Mouse (Mus musculus) neutrophil, adult 5-6 weeks (primary cell): ENCODE data around the gene Nkx2-3. TPM values are rescaled to one million over a fixed set of nuclear protein-coding genes. Genes with fewer than 3 reads are reported as not detected.

Source experiments
- ATAC-seq: fragments of 151-379, 151-347 bp; 2 replicates; pipeline ENCODE4 v1.8.0; 2017; ENCODE audit warnings: mild to moderate bottlenecking, moderate TSS enrichment; ENCODE audit not compliant: insufficient number of reproducible peaks, poor library complexity, low FRiP score, severe bottlenecking; ENCODE audit errors: extremely low read depth
- total RNA-seq: library from RNA; stranded (forward); fragments of 200-1000 nt; gene quantifications from 2 replicates; pipeline ENCODE4 v1.2.3, GENCODE M21; 2017

Gene Nkx2-3
- not detected in 2 replicates for total RNA-seq

DNA sequence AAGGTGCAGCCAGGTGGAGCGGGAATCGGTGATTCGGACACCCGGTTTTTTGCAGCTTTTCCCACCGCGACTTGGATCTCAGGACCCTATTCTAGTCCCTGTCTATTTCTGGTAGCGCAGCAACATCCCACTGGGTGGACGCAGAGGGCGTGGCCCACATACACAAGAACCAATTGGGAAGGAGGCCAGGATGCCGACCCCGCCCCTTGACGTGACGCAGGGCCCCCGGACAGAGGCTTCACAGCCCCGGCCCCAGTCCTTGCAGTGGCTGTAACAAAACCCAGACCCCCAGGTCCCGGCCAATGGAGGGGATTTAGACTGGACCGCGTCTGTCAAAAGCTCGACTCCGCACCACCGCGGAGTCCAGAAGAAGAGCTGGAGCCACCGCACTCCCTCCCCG, at the start of gene Nkx2-3:
Nkx2-3 (plus strand) TSS at position 275 of the 400 bp plus-strand sequence.
- no peak for ATAC-seq

DNA sequence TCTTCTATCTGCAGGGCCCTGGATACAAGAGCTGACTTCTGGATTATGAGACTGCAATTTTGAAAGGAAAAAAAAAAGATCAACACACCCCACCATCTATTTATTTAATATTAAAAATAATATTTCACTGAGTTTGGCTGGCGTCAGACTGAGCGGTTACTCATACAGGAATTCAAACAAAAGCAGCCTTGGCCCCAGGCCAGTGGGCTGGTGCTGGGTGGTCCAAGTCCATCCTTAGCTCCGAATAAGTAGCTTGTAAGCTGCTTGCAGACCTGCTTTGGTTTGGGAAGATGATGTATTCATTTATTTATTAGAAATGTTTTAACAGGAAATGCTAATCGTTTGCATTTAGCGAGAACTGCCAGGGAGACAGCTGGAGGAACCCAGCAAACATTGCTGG, 49.0 kb upstream of the Nkx2-3 start:
- ATAC-seq, result no peak

DNA sequence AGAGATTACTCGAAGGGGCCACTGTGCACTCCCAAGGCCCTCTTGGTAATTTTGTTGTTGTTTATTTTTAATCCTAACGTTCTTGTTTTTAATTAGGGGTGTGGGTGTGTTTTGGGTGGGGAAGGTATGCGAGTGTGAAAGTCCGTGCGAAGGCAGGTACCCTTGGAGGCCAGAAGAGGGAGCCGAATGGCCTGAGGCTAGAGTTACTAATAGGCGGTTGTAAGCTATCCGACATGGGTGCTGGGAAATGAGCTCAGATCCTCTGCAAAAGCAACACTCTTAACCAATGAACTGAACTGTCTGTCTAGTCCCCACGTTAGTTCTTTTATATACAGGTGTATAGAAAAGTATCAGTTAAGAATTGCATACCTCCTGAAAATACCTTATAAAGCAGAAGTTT, 43.8 kb upstream of the Nkx2-3 start:
- ATAC-seq, result no peak

DNA sequence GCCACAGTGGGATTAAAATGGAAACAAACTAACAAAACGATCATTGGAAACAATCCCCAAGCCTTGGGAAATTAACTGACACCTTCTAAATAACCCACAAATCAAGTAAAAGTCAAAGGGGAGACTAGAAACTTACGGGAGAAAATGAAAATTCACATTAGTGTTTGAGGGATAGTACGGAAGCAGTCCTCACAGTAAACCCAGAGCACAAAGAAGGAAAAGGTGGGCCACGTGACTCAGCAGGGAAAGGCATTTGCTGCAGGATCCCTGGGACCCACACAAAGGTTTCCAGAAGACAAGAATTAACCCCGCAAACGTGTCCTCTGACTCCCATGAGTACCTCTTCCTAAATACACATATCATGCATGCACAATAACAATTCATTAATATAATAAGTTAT, 43.0 kb upstream of the Nkx2-3 start:
- ATAC-seq, result no peak

DNA sequence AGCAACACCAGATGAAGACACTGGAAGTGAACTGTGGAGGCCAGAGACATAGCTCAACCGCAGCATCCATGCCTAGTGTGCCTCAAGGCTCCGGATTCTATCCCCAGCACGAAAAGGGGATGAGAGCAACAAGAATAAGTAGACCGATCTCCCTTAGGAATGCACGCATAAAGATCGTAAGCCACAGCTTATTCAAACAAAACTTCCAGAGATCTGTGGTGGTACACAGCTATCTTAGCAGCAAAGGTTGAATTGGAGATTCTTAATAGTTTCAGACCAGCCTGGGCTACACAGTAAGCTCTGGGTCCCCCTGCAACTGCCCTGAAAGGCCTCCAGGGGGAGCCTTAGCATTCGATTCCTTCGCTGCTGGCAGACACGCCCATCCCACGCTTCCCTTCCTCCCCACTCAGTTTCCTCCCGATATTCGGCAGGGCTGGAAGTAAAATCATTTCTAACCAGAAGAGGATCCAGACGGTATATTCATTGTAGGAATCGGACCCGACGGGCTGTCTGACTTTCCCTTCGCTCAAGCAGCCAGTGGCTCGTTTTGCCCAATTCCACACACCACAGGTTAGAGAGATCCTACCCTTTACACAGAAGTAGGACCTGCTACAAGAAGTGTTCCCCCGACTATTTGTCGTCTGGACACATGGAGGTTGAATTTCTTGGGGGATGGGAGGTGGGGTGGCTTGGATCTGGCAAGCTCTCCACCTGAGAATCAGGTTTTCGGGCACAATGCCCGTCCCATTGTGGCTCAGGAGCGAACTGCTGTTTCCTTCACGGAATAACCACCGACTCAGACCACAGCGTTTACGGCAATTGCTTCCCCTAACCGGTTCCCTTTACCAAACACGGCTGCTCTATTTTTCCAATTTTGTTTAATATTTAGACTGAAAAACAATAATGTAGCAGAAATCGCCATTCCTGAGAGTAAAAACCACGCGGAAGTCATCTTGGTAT, 41.0 kb upstream of the Nkx2-3 start:
- ATAC-seq, result peak; percentile 77

DNA sequence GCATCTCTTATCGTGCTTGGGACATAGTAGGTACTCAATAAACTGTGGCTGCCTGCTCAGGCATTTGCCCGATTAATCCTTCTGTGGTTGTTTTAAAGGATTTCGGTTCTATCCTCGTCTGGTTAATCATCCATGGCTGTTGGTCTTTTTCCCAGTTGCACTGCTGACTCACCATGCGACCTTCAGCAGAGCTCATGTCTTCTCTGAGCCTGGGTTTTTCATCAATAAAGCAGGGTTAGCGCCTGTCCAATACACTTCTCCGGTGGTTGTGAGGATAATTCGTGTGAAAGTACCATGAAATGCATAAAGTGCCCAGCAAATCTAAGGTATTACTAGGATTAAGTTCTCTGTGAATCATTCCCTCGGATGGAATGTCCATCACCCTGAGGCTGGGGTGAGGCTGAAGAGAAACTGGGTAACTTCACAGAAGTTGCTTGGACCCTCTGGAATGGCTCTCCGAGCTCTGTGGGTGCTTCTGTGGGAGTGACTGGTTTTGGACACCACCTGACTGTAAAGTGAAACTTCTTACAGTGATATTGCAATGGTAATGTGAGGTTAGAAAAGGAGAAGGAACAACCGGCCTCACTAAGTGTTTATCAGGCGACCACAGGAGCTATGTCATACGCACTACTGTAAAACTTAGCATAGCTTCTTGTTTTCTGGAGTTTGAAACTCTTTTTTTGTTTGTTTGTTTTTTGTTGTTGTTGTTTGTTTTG, 32.9 kb upstream of the Nkx2-3 start:
- no peak for ATAC-seq

DNA sequence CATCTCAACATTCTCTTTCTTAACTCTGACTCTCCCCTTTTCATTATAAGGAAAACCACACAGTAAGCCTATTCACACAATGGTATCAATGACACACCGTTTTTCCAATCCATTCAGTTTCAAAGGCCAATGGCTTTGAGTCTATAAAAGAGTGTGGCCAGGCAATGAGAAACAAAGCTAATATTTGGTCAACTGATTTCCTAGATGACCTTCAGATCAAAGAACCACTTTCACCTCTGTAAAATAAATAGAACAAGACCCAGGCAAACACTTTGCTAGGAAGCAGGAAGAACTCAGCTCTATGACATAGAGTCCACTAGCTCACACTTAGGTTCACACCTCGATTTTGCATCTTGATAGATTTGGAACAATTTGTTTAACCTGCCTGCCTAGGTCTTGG, 30.9 kb upstream of the Nkx2-3 start:
- ATAC-seq, result no peak

DNA sequence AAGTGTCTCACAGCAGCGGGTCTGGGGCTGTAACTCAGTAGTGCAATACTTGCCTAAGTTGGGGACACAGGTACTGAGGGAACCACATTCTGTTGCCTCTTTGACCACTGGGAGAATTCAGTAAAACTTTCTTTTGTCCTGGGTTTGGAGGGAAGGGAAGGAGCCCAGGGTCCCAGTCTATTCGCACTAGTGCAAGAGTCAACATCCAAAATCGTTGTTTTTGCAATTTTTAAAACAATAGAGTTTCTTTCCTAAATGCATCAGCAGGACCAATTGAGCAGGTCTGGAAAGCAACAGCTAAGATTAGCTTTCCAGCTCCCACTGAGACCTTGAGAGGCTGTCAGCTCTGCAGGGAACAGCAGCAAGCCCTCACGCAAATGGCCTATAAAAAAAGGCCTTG, 28.9 kb upstream of the Nkx2-3 start:
- ATAC-seq, result no peak

DNA sequence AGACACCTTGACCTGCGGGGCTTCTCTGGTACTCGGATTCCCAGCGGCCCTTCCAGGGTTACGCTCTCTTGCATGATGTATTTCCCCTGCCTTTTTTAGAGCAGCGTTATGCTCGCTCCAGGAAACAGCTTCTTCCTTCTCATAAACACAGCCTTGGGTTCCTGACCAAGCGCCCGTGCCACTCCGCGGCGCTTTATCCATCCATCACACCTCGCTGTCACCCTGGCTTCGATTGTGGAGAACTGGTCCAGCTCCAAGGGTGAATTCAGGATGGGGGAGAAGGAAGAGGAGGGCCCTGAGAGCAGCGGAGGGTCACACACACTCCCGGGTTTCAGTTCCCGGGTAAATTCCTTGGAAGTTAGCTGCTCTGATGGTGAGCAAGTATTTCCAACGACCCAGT, 28.5 kb upstream of the Nkx2-3 start:
- ATAC-seq, result no peak

DNA sequence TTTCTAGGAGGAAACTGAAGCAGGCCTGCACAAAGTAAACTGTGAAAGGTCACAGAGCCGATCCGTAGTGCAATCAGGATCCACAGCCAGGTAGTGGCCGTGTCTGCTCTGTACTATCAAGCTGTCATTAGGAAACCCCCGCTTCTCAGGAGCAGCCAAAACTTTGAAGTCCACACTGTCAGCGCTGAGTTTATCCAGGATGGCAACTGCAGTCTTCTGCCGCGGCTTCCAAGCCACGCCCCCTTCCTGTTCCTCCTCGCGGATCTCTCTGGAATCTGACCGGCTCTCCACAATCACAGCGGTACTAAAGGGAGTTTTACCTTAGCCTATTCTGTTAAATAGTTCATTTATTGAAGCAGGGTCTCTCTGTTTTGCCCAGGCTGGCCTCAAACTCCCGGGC, 27.3 kb upstream of the Nkx2-3 start:
- ATAC-seq, result no peak

DNA sequence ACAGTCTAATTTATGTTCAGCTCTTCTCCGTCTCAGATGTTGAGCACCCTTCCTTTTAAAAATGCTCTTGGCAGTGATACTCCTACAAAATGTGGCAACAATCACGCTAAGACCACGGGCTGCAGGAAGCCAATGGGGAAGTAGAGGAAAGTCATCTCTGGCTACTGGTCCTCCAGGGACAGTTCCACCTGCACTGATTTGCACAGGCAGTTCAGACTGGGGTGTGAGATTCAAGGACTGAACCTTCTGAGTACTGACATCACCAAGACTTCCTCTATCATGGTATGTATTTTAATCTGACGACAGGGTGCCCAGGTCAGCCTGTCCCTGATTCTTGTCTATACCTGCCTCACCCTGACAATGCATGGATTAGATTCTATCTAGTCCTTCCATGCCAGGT, 20.1 kb upstream of the Nkx2-3 start:
- no peak for ATAC-seq

DNA sequence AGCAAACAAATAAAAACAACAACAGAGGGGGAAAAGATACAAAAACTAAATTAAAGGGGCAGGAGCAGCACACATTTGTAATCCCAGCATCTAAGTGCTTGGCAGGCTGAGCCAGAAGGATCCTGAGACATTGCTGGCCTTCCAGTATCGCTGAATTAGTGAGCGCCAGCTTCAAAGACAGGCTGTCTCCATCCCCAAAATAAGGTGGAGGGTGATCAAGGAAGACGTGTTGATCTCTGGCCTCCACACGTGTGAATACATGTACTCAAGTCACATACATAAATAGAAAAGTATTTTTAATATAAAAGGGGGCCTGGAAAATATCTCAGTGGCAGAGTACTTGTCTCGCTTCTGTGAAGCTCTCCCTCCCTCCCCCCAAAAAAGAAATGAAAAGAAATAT, 15.1 kb upstream of the Nkx2-3 start:
- no peak for ATAC-seq

DNA sequence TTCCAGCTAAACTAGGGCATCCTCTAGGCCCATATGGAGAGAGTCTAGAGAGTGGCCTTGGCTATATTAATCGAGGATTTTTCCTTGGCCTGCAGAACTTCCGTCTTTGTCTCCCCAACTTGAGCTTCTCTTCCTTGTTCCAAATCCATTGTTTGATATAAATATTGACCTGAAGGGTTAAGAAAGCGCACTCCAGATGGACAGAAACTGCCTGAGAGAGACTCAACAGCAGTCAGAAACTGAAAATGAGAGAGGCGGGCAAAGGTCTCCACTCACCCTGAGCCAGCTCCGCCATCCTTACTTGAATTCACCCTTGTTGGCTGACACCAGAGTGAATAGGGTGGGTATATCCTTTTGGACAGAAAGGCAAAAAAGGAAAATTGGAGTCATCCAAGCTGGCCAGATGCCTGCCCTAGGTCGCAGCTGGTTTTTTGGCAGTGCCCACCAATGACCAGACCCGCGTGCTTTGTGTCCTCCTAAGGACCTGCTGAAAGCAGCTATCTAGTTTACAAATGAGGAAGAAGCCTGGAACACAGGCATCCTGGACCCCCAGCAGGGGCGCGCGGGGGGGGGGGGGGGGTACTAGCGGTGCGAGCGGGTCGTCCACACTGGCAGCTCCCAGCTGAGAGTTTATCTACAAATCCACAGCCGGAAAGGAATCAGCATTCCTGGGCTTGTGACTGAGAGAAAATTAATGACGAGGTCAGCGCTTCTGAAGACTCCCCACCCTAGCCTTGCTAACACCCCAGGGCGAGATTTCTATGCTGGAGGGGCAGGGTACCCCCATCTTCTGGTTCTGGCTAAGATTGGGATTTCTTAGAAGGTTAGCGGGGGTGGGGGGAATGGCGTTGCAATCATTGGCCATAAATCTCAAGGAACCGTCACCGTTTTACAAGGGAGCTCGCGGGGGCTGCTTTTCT, 13.1 kb upstream of the Nkx2-3 start:
- ATAC-seq, result no peak

DNA sequence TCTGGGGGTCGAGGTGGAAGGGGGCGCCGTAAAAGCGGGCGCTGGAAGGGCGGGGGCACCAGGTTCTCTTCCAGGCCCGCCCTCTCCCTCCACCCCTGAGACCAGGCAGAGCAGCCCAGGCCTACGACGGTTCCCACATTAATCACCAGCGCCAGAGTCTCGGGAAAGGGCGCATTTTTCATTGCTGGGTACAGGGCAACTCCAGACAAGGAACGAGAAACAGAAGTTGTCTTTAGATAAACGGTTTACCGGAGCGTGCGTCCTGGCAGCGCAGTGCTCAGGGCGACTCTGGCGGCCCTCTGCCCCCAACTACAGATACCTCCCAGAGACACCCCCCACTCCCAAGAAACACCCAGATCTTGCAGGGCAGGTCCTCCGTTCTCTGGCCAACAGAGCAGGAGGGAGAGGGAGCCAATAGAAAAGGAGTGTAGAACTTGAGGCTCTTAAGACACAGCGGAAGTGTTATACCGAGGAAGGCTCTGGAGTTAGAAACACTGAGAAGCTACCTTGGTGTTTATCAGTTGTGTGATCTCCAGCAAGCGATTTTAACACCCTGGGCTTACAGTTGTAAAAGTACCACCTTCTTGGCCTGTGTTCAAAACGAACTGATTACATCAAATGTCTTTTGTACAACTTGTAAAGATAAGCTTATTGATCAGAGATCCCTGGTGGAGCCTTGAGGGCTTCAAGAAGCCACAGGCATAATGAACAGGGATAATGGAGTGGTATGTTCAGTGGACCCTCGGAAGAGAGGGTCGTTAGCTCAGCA, 12.2 kb upstream of the Nkx2-3 start:
- no peak for ATAC-seq

DNA sequence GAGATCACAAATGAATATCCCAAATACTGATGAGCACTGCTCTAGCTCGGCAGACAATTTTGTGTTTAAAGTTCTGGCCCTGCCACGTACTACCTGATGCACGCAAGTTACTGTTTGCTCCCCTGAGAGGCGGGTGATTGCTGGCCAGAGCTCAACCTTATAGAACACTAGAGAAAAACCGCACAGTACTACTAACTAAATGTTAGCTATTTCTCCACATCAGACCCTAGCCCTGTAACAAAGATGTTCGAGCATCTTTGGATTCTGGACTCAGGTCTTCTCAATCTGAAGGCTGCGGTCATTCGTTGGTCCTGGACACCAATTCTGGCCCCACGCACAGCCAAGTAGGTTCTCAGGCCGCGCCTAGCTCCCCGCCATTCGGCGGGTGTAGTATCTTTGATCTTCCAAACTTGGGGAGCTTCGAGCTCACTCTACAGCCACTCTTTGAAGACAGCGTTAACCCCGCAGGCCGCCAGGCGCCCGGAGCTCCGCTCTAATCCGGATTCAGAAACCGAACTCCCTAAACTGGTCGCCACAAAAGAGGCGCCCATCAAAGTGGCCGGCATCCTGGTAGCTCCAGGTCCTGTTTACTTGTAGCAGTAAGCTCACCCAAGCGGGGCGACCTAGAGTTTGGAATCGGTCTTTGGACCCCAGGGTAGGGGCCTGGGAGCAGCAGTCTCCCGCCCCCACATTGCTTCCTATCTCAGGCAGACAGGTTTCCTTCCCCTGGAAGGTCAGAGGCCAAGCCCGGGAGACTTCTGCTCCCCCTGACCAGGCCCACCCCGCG, 11.4 kb upstream of the Nkx2-3 start:
- ATAC-seq, result 0 out of 2 replicates have a peak, but pooled peaks have one; percentile 16

DNA sequence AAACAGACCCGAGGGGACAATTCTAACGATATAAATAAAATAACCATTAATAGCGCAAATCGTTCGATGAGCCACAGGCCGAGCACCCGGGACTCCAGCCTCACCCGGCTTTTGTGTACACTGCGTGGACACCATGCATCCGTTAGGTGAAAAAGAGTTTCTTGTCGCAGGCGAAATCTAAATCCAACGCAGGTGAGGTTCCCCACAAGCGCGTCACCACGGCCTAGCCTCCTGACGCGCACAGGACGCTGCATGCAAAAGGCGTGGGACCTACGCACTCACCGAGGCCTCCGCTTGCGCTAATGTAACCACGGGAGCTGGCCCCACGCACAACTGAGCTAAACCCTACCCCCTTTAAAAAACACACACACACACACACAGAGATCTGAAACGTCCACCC, 10.7 kb upstream of the Nkx2-3 start:
- ATAC-seq, result no peak

DNA sequence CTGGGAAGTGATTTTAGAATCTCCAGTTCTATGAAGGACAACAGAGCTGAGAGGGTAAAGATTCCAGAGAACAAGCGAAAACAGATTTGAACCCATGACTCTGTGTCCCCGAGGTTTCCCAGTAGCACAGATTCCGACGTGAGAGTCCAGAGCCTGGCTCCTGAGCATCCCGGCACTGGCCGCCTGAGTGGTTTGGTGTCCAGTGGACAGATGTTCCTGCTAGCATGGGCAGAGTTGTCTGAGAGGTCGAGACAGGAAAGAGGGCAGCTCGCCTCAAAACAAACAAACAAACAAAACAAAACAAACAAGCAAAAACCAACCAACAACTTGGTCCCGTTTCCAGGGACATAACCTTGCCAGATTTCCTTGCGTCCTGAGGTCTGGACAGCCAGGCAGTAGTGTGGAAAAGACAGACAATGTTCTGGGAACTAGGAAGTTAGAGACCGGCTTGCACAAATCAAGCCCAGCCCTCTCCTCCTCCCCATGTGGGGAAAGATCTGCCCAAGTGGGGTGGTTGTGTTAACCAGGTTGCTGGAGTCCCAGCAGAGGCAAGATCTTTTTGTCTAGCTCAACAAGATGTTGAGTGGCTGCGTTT, 10.0 kb upstream of the Nkx2-3 start:
- ATAC-seq, result no peak
